In genomic region chr17:24151890-24152563, GRCm38 (mm10) we compare ENCODE assay signal across 7 mouse cellular contexts. TPM values are rescaled to one million over a fixed set of nuclear protein-coding genes. Genes with fewer than 3 reads are reported as not detected.
DNase-seq lines count a peak whose midpoint lies in the region; ATAC-seq and TF ChIP-seq lines count a peak whose summit lies in the region.

No protein-coding gene starts in this region.

- under 1% methylated on average over 24 of the region's 26 CpGs for WGBS in limb, embryonic 14.5 days
- 1% methylated on average over 26 of the region's 26 CpGs for WGBS in midbrain, postnatal 0 days

- peak overlapping the region; percentile 51 for H3K9ac ChIP-seq in limb, embryonic 14.5 days (ENCODE audit: low read depth, low read length, severe bottlenecking)
- no peak overlapping the region; the same call in 1 of the 2 replicates for H3K9ac ChIP-seq in midbrain, postnatal 0 days (replicated peaks; ENCODE audit: low read length, poor library complexity, severe bottlenecking)

- H3K4me3 ChIP-seq in limb, embryonic 14.5 days (replicated peaks; ENCODE audit: low read length): peak overlapping the region; percentile 34
- peak overlapping the region; percentile 27 for H3K4me3 ChIP-seq in midbrain, postnatal 0 days (ENCODE audit: low read depth, low read length)

- no peak for TF ChIP-seq POLR2A in limb, embryonic 14.5 days (IDR thresholded peaks at IDR 0.05; ENCODE audit: borderline replicate concordance, extremely low read depth, insufficient read depth, insufficient read length)

- no peaks in the 10 kb centered on the region for H3K27me3 ChIP-seq in limb, embryonic 14.5 days (ENCODE audit: control insufficient read depth, insufficient read depth, low read length)
- no peaks in the 10 kb centered on the region for H3K27me3 ChIP-seq in midbrain, postnatal 0 days (ENCODE audit: insufficient read depth, low read length)

- peak; percentile 87 for DNase-seq in adrenal gland, postnatal 10 days
- peak; percentile 81 for DNase-seq in embryo, embryonic 9.5 days (ENCODE audit: extremely low spot score)
- DNase-seq in heart, adult 11 months: peak; percentile 97
- peak; percentile 88 for DNase-seq in kidney, adult 11 months
- DNase-seq in limb, embryonic 14.5 days (ENCODE audit: low spot score): peak; percentile 75
- peak; percentile 80 for DNase-seq in midbrain, postnatal 0 days (ENCODE audit: low spot score)
- DNase-seq in spleen, postnatal 14 days (ENCODE audit: low spot score in 2 of 2): peak; percentile 74 to 82

- H3K4me2 ChIP-seq in limb, embryonic 14.5 days (replicated peaks; ENCODE audit: low read depth, low read length, severe bottlenecking): peak overlapping the region; percentile 61
- peak overlapping the region; percentile 63 for H3K4me2 ChIP-seq in midbrain, postnatal 0 days (ENCODE audit: low read depth, low read length, poor library complexity, severe bottlenecking)

- H3K27ac ChIP-seq in limb, embryonic 14.5 days (replicated peaks; ENCODE audit: low read depth, low read length): no peak overlapping the region
- no peak overlapping the region for H3K27ac ChIP-seq in midbrain, postnatal 0 days (ENCODE audit: low read depth, low read length)

- peaks cover 5% of the 10 kb centered on the region; the same call in 1 of the 2 replicates for H3K4me1 ChIP-seq in limb, embryonic 14.5 days (ENCODE audit: control insufficient read depth, insufficient read depth, low read length)
- H3K4me1 ChIP-seq in midbrain, postnatal 0 days (ENCODE audit: insufficient read depth, low read length): peaks cover 5% of the 10 kb centered on the region; the same call in 1 of the 2 replicates

- peak; percentile 89 for ATAC-seq in limb, embryonic 14.5 days (ENCODE audit: low FRiP score, low read depth)
- ATAC-seq in midbrain, postnatal 0 days (ENCODE audit: low FRiP score): peak; percentile 76

- peak; percentile 88 for TF ChIP-seq CTCF in midbrain, postnatal 0 days (IDR thresholded peaks at IDR 0.05)

- peaks cover 13% of the 10 kb centered on the region for H3K36me3 ChIP-seq in limb, embryonic 14.5 days (ENCODE audit: control insufficient read depth, insufficient read depth, low read length)
- peaks cover 9% of the 10 kb centered on the region; the same call in 1 of the 2 replicates for H3K36me3 ChIP-seq in midbrain, postnatal 0 days (ENCODE audit: insufficient read depth, low read length)

- H3K9me3 ChIP-seq in limb, embryonic 14.5 days (ENCODE audit: control insufficient read depth, low read length): no peaks in the 10 kb centered on the region
- H3K9me3 ChIP-seq in midbrain, postnatal 0 days (ENCODE audit: low read length): no peaks in the 10 kb centered on the region

RNA-seq across cellular contexts. Expression of gene Pdpk1, which starts 1.3 kb away (rescaled TPM):
- total RNA-seq in adrenal gland, postnatal 10 days (2021): 10 to 100 TPM; 46.8 to 53.3 TPM
- polyA plus RNA-seq in limb, embryonic 14.5 days (2012; rRNA removed): 18.7 and 21.6 TPM in 2 replicates
- polyA plus RNA-seq in limb, embryonic 14.5 days (2014; fragmentation: Nextera tagmentation; extraction: Ambion mirVana): 36.7 and 39.9 TPM in 2 replicates
- 57.9 and 68.1 TPM in 2 replicates for total RNA-seq in midbrain, postnatal 0 days (2014; rRNA removed)
- polyA plus RNA-seq in midbrain, postnatal 0 days (2015; fragmentation: Nextera tagmentation; extraction: Ambion mirVana): 53.2 and 61.5 TPM in 2 replicates

RNA-seq across cellular contexts. Expression of gene Amdhd2, which starts 11.5 kb away (rescaled TPM):
- total RNA-seq in adrenal gland, postnatal 10 days (2021): 10 to 100 TPM; 36.6 to 44.2 TPM
- polyA plus RNA-seq in limb, embryonic 14.5 days (2012; rRNA removed): 31.2 and 39.6 TPM in 2 replicates
- polyA plus RNA-seq in limb, embryonic 14.5 days (2014; fragmentation: Nextera tagmentation; extraction: Ambion mirVana): 27.4 and 32.6 TPM in 2 replicates
- 40.2 and 58.6 TPM in 2 replicates for total RNA-seq in midbrain, postnatal 0 days (2014; rRNA removed)
- 34.0 and 41.4 TPM in 2 replicates for polyA plus RNA-seq in midbrain, postnatal 0 days (2015; fragmentation: Nextera tagmentation; extraction: Ambion mirVana)

RNA-seq across cellular contexts. Expression of gene Atp6v0c, which starts 17.5 kb away (rescaled TPM):
- 100 to 1,000 TPM; 286 to 329 TPM for total RNA-seq in adrenal gland, postnatal 10 days (2021)
- 487 and 720 TPM in 2 replicates for polyA plus RNA-seq in limb, embryonic 14.5 days (2012; rRNA removed)
- 511 and 522 TPM in 2 replicates for polyA plus RNA-seq in limb, embryonic 14.5 days (2014; fragmentation: Nextera tagmentation; extraction: Ambion mirVana)
- total RNA-seq in midbrain, postnatal 0 days (2014; rRNA removed): 730 and 771 TPM in 2 replicates
- polyA plus RNA-seq in midbrain, postnatal 0 days (2015; fragmentation: Nextera tagmentation; extraction: Ambion mirVana): 2,426 and 2,595 TPM in 2 replicates

RNA-seq across cellular contexts. Expression of gene Tbc1d24, which starts 53.3 kb away (rescaled TPM):
- 10 to 100 TPM; 12.0 to 16.4 TPM for total RNA-seq in adrenal gland, postnatal 10 days (2021)
- polyA plus RNA-seq in limb, embryonic 14.5 days (2012; rRNA removed): 31.9 and 52.5 TPM in 2 replicates
- polyA plus RNA-seq in limb, embryonic 14.5 days (2014; fragmentation: Nextera tagmentation; extraction: Ambion mirVana): 6.3 and 8.0 TPM in 2 replicates
- 146 and 168 TPM in 2 replicates for total RNA-seq in midbrain, postnatal 0 days (2014; rRNA removed)
- polyA plus RNA-seq in midbrain, postnatal 0 days (2015; fragmentation: Nextera tagmentation; extraction: Ambion mirVana): 27.4 and 27.6 TPM in 2 replicates

RNA-seq across cellular contexts. Expression of gene Ntn3, which starts 57.3 kb away (rescaled TPM):
- total RNA-seq in adrenal gland, postnatal 10 days (2021): 1 to 10 TPM; 3.1 to 4.2 TPM
- 32.6 and 42.5 TPM in 2 replicates for polyA plus RNA-seq in limb, embryonic 14.5 days (2012; rRNA removed)
- 14.5 and 19.8 TPM in 2 replicates for polyA plus RNA-seq in limb, embryonic 14.5 days (2014; fragmentation: Nextera tagmentation; extraction: Ambion mirVana)
- total RNA-seq in midbrain, postnatal 0 days (2014; rRNA removed): 19.4 and 23.6 TPM in 2 replicates
- polyA plus RNA-seq in midbrain, postnatal 0 days (2015; fragmentation: Nextera tagmentation; extraction: Ambion mirVana): 4.0 and 4.3 TPM in 2 replicates
